Mouse (Mus musculus) frontal cortex, postnatal 14 days (tissue): Measurements from ENCODE around the gene Krtdap.
"Not testable (repeated sequence)": the region's sequence is repeated elsewhere in the genome, so short reads cannot be mapped to it uniquely, and the experiment has no call there.

Source experiments
- DNase-seq, 2 experiments: peaks; one replicate each; pipeline ENCODE4 v3.0.0; 2022; ENCODE audit warnings: low spot score in 2 of 2

Krtdap gene

GRCm38 (mm10) chr7:30787377-30788022 is at the start of gene Krtdap:
Gene Krtdap (plus strand): TSS chr7:30787896.
- no peak for DNase-seq

DNA sequence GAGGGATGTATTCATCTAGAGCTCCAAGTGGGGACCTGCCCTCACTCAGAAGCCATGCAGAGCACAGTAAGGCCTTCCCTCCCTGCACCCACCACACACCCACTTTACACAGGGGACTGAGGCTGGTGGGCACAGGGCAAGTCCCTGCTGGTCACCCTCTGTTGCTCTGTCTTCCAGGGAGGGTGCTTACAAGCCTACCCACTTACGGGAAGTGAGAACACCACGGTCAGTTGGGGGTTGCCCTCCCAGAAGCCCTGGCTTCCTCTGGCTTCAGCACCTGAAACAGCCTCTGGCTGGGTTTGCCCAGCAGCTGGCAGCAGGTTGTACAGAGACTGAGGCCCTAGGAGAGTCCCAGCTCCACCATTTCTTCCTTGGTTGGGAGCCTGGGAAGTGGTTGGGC is 45.1 kb upstream of the Krtdap start:
- DNase-seq, result not testable (repeated sequence)

DNA sequence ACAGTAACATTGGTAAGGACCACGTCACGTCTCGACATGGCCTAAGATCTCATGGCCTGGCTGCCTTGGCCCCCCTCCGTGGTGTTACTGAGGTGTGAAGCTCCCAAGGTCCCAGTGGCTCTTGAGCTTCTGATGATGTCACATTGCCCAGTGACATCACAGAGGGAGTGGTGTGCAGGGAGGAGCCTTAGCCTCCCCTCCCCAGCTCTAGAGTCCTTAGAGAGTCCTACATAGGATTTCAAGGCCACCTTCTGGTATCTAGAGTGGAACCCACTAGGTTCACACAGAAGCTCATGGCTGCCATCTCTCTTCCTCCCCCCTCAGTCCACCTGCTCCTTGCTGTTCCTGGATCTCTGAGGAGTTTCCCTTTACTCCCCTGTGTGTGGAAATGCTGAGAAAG is 44.1 kb upstream of the Krtdap start, which contains the start of gene Gapdhs:
Gene Gapdhs, minus strand, starts transcription at position 65 of the 400 bp plus-strand sequence.
- DNase-seq, result not testable (repeated sequence)

GRCm38 (mm10) chr7:30744022-30744598 is 43.6 kb upstream of the Krtdap start:
- DNase-seq, result no peak

DNA sequence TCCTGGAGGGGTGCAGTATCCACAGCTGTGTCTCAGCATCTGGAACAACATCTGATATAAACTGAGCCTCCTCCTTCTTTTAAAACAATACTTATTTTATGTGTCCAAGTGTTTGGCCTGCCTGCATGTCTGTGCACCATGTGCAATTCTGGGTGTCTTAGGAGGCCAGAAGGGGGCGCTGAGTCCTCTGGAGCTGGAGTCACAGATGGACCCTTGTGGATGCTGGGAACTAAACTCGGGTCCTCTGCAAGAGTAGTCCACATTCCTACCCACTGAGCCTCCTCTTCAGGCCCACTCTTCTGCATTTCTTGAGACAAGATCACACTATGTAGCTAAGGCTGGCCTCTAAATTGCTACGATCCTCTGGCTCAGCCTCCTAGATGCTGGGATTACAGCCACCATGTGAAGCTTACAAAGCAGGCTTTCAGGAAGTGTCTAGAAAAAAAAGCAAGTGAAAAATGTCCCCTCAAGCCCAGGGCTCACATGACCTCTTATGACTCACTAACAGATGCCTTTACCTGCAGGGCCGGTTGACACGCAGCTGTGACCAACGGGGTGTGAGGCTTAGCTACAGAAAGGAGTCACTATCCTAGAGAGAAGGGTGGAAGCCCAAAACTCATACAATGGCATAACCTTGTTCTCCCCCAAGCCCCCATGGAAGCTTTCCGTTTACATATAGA is 40.0 kb upstream of the Krtdap start:
- DNase-seq, result no peak

GRCm38 (mm10) chr7:30749824-30750606 is 37.7 kb upstream of the Krtdap start:
- DNase-seq, result no peak

DNA sequence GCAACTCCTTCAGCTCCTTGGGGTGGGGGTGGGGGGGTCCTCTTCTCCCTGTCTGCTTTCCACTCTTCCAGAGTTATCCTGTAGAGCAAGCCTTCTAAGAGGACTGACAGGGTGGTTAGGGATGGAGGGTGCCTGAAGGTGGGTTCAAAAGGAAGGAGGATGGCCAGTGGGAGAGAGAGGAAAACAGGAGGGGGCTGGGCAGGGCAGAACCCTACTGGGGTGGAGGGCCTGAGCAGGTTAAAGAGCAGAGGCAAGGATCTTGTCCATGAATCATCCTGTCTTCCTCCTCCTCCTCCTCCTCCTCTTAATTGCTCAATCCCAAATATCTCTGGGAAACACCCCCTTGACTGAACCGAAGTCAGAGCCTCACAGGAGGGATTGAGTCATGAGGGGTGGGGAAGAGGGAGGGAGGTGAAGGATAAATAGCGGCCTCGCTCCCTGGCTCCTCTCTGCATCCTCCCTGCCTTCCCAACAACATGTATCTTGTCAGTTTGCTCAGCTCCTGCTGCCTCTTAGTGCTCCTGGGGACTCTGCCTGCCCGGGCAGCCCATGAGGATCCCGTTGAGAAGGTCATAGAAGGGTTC is 36.5 kb upstream of the Krtdap start, which contains the start of gene Sbsn:
Gene Sbsn, plus strand, starts transcription at position 386 of the 584 bp plus-strand sequence.
- DNase-seq, result no peak

- DNase-seq, result no peak
Observed at GRCm38 (mm10) chr7:30757001-30757400, 30.7 kb upstream of the Krtdap start.

- DNase-seq, result no peak
Observed at GRCm38 (mm10) chr7:30758853-30759252, 28.8 kb upstream of the Krtdap start.

DNA sequence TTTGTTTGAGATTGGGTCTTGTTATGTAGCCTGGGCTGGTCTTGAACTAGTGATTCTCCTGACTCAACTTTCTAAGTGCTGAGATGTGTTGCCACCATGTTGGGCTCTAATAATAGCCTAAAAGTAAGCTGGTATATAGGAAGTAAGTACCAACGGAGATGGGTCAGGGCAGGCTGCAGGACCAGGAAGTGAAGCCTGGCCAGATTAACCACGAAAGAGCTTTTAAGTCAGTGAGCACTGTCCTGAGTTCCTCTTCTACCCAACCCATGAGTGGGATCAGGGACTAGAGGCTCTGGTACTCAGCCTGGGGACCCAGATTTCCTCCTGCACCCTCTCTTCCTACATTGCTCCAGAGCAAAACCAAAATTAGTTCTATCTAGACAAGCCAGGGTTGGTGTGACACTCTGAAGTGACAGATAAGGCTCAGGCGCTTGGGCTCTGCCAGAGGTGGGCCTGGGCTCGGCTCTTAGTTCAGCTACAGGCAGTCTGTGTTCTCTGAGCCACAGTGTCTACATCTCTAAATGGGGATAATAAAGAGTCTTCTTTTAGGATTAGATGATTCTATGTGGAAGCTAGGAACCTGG is 25.8 kb upstream of the Krtdap start:
- no peak for DNase-seq

- no peak for DNase-seq
Observed at GRCm38 (mm10) chr7:30763456-30763855, 24.2 kb upstream of the Krtdap start, which contains the start of gene Dmkn. Gene Dmkn (plus strand): TSS chr7:30763756.

GRCm38 (mm10) chr7:30765173-30765572 is 22.5 kb upstream of the Krtdap start:
- no peak for DNase-seq

- no peak for DNase-seq
Observed at GRCm38 (mm10) chr7:30766408-30766807, 21.3 kb upstream of the Krtdap start.

DNA sequence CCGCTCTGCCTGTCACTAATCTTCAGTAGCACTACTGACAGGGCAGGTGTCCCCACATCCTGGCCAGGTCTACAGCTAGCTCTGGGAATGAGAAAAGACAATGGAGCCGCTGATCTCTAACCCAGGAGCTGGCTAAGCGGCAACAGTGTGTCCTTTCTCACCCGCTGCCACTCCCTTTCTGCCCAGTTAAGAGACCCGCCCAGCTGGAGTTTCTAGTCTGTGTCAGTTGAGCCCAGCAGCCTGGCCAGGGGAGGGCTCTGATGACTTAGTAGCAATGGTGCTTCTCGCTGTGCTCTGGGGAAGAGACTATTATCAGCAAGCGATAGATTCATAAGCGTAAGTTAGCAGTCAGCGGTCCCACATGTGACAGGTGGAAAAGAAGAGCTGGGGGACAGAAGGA is 18.5 kb upstream of the Krtdap start:
- DNase-seq, result no peak

- no peak for DNase-seq
Observed at GRCm38 (mm10) chr7:30776104-30776503, 11.6 kb upstream of the Krtdap start.

DNA sequence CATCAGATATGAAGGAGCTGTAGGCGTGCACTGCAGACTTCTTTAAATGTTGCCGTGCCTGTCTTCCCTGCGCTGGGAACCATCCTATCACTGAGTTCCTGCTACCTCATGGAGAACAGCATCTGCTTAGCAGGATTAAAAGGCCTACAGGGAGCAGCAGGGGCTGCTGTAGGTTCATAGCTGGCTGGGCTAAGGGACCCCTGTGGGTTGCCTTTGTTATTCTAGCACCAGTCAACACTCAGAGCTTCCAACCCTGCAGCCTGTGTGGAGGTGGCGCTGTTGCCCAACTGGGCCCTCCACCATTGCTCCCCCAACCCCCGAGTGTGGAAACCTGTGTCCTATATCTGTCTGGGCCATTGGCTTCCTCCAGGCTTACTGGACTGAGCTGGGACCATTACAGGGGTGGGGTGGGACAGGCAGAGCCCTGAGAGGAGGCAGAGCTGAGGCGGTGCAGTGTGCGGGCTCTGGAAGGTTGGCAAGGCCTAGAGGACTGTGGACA is 10.6 kb upstream of the Krtdap start:
- DNase-seq, result no peak

DNA sequence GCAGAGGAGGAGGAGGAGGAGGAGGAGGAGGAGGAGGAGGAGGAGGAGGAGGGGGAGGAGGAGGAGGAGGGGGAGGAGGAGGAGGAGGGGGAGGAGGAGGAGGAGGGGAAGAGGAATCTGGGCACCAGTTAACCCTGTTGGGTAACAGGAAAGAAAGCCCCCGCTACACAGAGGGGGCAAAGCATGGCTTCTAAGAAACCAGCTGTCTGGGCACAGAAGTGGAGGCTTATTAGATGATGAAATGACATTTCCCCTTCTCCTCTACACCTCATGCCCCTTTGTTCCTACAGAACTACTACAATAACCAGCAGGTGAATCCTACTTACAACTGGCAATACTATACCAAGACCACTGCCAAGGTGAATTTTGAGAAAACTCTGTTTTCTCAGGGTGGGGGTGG is 9.8 kb upstream of the Krtdap start:
- DNase-seq, result no peak

DNA sequence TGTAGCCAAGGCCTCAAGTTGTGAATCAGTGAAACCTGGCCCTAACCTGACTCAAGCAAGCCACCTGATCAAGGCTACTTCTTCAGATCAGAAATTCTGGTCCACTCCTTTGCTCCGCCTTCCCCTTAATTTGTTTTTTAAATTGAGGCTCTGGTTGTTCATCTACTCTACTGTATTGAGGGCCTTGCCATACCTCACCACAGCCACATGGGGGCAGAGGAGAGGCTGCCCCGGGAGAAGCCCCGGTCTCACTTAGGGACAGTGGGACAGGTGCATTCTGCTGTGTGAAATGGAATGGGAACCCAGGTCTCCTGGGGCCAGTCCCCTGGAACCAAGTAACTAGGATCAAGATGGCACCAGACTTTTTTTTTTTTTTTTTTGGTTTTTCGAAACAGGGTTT is 5.9 kb upstream of the Krtdap start:
- DNase-seq, result no peak

DNA sequence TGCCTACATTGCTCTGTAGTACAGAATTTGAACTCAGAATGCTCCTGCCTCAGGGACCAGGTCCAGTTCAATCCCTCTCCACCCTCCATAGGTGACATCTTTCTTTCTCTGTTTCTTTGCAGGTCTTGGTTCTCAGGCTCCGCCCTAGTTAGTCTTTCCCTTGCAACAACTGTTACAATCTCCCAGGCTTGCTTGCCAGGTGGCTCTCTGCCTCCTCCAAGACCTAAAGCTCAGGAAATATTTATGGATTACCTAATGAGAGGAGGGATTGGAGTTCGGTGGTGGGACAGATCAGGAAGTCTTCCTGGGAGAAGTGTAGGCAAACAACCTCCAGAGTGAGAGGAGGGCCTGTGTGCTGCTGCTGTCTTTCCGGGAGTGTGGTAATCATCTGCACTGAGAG is 5.0 kb upstream of the Krtdap start:
- DNase-seq, result no peak

- no peak for DNase-seq
Observed at GRCm38 (mm10) chr7:30785154-30785553, 2.5 kb upstream of the Krtdap start.
